Mouse (Mus musculus) lung, postnatal 0 days (tissue): Measurements from ENCODE around the gene Ablim1.

Source experiments
- CTCF ChIP-seq: IDR thresholded peaks from 2 replicates; pipeline ENCODE4 v1.5.1; 2016; ENCODE audit warnings: antibody characterized with exemption, mild to moderate bottlenecking
- EP300 ChIP-seq: IDR thresholded peaks from 2 replicates; pipeline ENCODE4 v1.6.1; 2016; ENCODE audit warnings: antibody characterized with exemption, mild to moderate bottlenecking, control low read depth

- TF ChIP-seq CTCF = no peak
- TF ChIP-seq EP300 = no peak
Measured at GRCm38 (mm10) chr19:57106513-57106912, 208.2 kb downstream of the Ablim1 start.
